Mouse (Mus musculus): ENCODE data around the gene H2-Aa. TPM values are rescaled to one million over a fixed set of nuclear protein-coding genes. Genes with fewer than 3 reads are reported as not detected.

H2-Aa gene
- polyA plus RNA-seq, 1 experiment from 2014 or later = 0.37 TPM

- 22% methylated on average over 38 of the region's 38 CpGs for WGBS
- ATAC-seq (ENCODE audit: low FRiP score, low read depth) = peak; percentile 86
- peaks cover 6% of the 10 kb centered on the region; the same call in 1 of the 2 replicates for H3K4me1 ChIP-seq
Observed at GRCm38 (mm10) chr17:34309683-34310385, 22.2 kb upstream of the H2-Aa start.

GRCm38 (mm10) chr17:34309225-34309624 lies 21.6 kb upstream of the H2-Aa start:
- H3K27me3 ChIP-seq = peaks cover 13% of the 10 kb centered on the region
- no peak overlapping the region for H3K27ac ChIP-seq (replicated peaks)
- H3K9me3 ChIP-seq = no peaks in the 10 kb centered on the region
- peak overlapping the region; percentile 61 for H3K4me3 ChIP-seq
- H3K9ac ChIP-seq (replicated peaks) = peak overlapping the region; percentile 63
- WGBS = 27% methylated on average over 10 of the region's 10 CpGs
- H3K4me1 ChIP-seq = peaks cover 6% of the 10 kb centered on the region; the same call in 1 of the 2 replicates
- 0 out of 2 replicates have a peak, but pooled peaks have one; percentile 23 for ATAC-seq (ENCODE audit: low FRiP score, low read depth)
- H3K4me2 ChIP-seq (replicated peaks) = peak overlapping the region; percentile 66
- no peaks in the 10 kb centered on the region for H3K36me3 ChIP-seq

More at GRCm38 (mm10) chr17:34309683-34310385, 22.2 kb upstream of the H2-Aa start:
- Histone ChIP-seq H3K4me2 (replicated peaks) (peak overlapping the region; percentile 66), H3K36me3 (no peaks in the 10 kb centered on the region), H3K27me3 (peaks cover 13% of the 10 kb centered on the region), H3K4me3 (peak overlapping the region; percentile 61), H3K9me3 (no peaks in the 10 kb centered on the region), H3K9ac (replicated peaks) (peak overlapping the region; percentile 63), H3K27ac (replicated peaks) (peak overlapping the region; percentile 35; the same call in 1 of the 2 replicates)

GRCm38 (mm10) chr17:34308161-34308560 lies 20.5 kb upstream of the H2-Aa start:
- H3K27ac ChIP-seq (replicated peaks) = no peak overlapping the region

GRCm38 (mm10) chr17:34307216-34307615 lies 19.6 kb upstream of the H2-Aa start:
- H3K27me3 ChIP-seq = peaks cover 12% of the 10 kb centered on the region
- peaks cover 6% of the 10 kb centered on the region; the same call in 1 of the 2 replicates for H3K4me1 ChIP-seq
- no peak overlapping the region for H3K9ac ChIP-seq (replicated peaks)
- no peak overlapping the region for H3K4me3 ChIP-seq
- no peaks in the 10 kb centered on the region for H3K9me3 ChIP-seq
- H3K36me3 ChIP-seq = no peaks in the 10 kb centered on the region
- no peak overlapping the region for H3K4me2 ChIP-seq (replicated peaks)
- ATAC-seq (ENCODE audit: low FRiP score, low read depth) = no peak
- no peak overlapping the region for H3K27ac ChIP-seq (replicated peaks)

More at GRCm38 (mm10) chr17:34308161-34308560, 20.5 kb upstream of the H2-Aa start:
- ATAC-seq (ENCODE audit: low FRiP score, low read depth) = no peak
- H3K9me3 ChIP-seq = no peaks in the 10 kb centered on the region
- H3K4me1 ChIP-seq = peaks cover 6% of the 10 kb centered on the region; the same call in 1 of the 2 replicates
- no peak overlapping the region for H3K4me2 ChIP-seq (replicated peaks)
- 96% methylated on average over 4 of the region's 4 CpGs for WGBS
- H3K9ac ChIP-seq (replicated peaks) = no peak overlapping the region
- H3K36me3 ChIP-seq = no peaks in the 10 kb centered on the region
- H3K4me3 ChIP-seq = no peak overlapping the region
- H3K27me3 ChIP-seq = peaks cover 13% of the 10 kb centered on the region

- H3K4me2 ChIP-seq (replicated peaks) = no peak overlapping the region
- peaks cover 10% of the 10 kb centered on the region for H3K27me3 ChIP-seq
- 77% methylated on average over 2 of the region's 2 CpGs for WGBS
- H3K36me3 ChIP-seq = no peaks in the 10 kb centered on the region
- peaks cover 6% of the 10 kb centered on the region; the same call in 1 of the 2 replicates for H3K4me1 ChIP-seq
- no peak overlapping the region for H3K9ac ChIP-seq (replicated peaks)
- H3K9me3 ChIP-seq = no peaks in the 10 kb centered on the region
- no peak overlapping the region for H3K4me3 ChIP-seq
- no peak overlapping the region for H3K27ac ChIP-seq (replicated peaks)
- ATAC-seq (ENCODE audit: low FRiP score, low read depth) = no peak
Observed at GRCm38 (mm10) chr17:34306407-34306806, 18.8 kb upstream of the H2-Aa start.

- peak; percentile 38; the same call in 1 of the 2 replicates for ATAC-seq (ENCODE audit: low FRiP score, low read depth)
Observed at GRCm38 (mm10) chr17:34305380-34306030, 17.9 kb upstream of the H2-Aa start, which contains the start of gene H2-Eb1. H2-Eb1 (plus strand) TSS chr17:34305867.

GRCm38 (mm10) chr17:34304751-34305150 lies 17.1 kb upstream of the H2-Aa start:
- Histone ChIP-seq H3K27me3 (peaks cover 10% of the 10 kb centered on the region), H3K36me3 (no peaks in the 10 kb centered on the region), H3K4me3 (no peak overlapping the region), H3K9me3 (no peaks in the 10 kb centered on the region), H3K9ac (replicated peaks) (no peak overlapping the region), H3K4me1 (peaks cover 2% of the 10 kb centered on the region; the same call in 1 of the 2 replicates), H3K4me2 (replicated peaks) (no peak overlapping the region), H3K27ac (replicated peaks) (no peak overlapping the region)
- 35% methylated on average over 4 of the region's 4 CpGs for WGBS
- ATAC-seq (ENCODE audit: low FRiP score, low read depth) = no peak

More at GRCm38 (mm10) chr17:34305380-34306030, 17.9 kb upstream of the H2-Aa start, which contains the start of gene H2-Eb1:
- Histone ChIP-seq H3K27me3 (peaks cover 10% of the 10 kb centered on the region), H3K9me3 (no peaks in the 10 kb centered on the region), H3K27ac (replicated peaks) (no peak within 1 kb of the TSS), H3K4me2 (replicated peaks) (no peak within 1 kb of the TSS), H3K4me1 (peaks cover 6% of the 10 kb centered on the region; the same call in 1 of the 2 replicates), H3K36me3 (no peaks in the 10 kb centered on the region), H3K4me3 (no peak within 1 kb of the TSS), H3K9ac (replicated peaks) (no peak within 1 kb of the TSS)

- no peak for ATAC-seq (ENCODE audit: low FRiP score, low read depth)
- 78% methylated on average over 2 of the region's 2 CpGs for WGBS
- peaks cover 10% of the 10 kb centered on the region for H3K27me3 ChIP-seq
- no peak overlapping the region for H3K9ac ChIP-seq (replicated peaks)
- no peak overlapping the region for H3K4me2 ChIP-seq (replicated peaks)
- no peaks in the 10 kb centered on the region for H3K9me3 ChIP-seq
- H3K4me1 ChIP-seq = no peaks in the 10 kb centered on the region
- H3K4me3 ChIP-seq = no peak overlapping the region
- H3K36me3 ChIP-seq = no peaks in the 10 kb centered on the region
- no peak overlapping the region for H3K27ac ChIP-seq (replicated peaks)
Observed at GRCm38 (mm10) chr17:34303789-34304188, 16.2 kb upstream of the H2-Aa start.

GRCm38 (mm10) chr17:34301670-34302190 lies 14.1 kb upstream of the H2-Aa start:
- no peak for ATAC-seq (ENCODE audit: low FRiP score, low read depth)
- 90% methylated on average over 4 of the region's 4 CpGs for WGBS
- no peaks in the 10 kb centered on the region for H3K36me3 ChIP-seq
- no peaks in the 10 kb centered on the region for H3K9me3 ChIP-seq
- no peak overlapping the region for H3K9ac ChIP-seq (replicated peaks)
- H3K4me1 ChIP-seq = no peaks in the 10 kb centered on the region
- no peaks in the 10 kb centered on the region for H3K27me3 ChIP-seq
- no peak overlapping the region for H3K4me3 ChIP-seq
- H3K4me2 ChIP-seq (replicated peaks) = no peak overlapping the region
- H3K27ac ChIP-seq (replicated peaks) = no peak overlapping the region

- WGBS = 78% methylated on average over 23 of the region's 23 CpGs
- H3K36me3 ChIP-seq = no peaks in the 10 kb centered on the region
- no peak overlapping the region for H3K9ac ChIP-seq (replicated peaks)
- no peaks in the 10 kb centered on the region for H3K4me1 ChIP-seq
- H3K27me3 ChIP-seq = no peaks in the 10 kb centered on the region
- no peak for ATAC-seq (ENCODE audit: low FRiP score, low read depth)
- no peak overlapping the region for H3K4me2 ChIP-seq (replicated peaks)
- H3K9me3 ChIP-seq = no peaks in the 10 kb centered on the region
- H3K4me3 ChIP-seq = no peak overlapping the region
- H3K27ac ChIP-seq (replicated peaks) = no peak overlapping the region
Observed at GRCm38 (mm10) chr17:34300691-34301566, 13.3 kb upstream of the H2-Aa start.

- Histone ChIP-seq H3K9ac (replicated peaks) (no peak overlapping the region), H3K4me3 (no peak overlapping the region), H3K27me3 (no peaks in the 10 kb centered on the region), H3K4me2 (replicated peaks) (no peak overlapping the region), H3K27ac (replicated peaks) (no peak overlapping the region), H3K9me3 (no peaks in the 10 kb centered on the region), H3K4me1 (no peaks in the 10 kb centered on the region), H3K36me3 (no peaks in the 10 kb centered on the region)
- ATAC-seq (ENCODE audit: low FRiP score, low read depth) = no peak
- 97% methylated on average over 8 of the region's 8 CpGs for WGBS
Observed at GRCm38 (mm10) chr17:34300071-34300470, 12.4 kb upstream of the H2-Aa start.
